Mouse (Mus musculus): ENCODE measurements around the gene Hhipl1.

DNA sequence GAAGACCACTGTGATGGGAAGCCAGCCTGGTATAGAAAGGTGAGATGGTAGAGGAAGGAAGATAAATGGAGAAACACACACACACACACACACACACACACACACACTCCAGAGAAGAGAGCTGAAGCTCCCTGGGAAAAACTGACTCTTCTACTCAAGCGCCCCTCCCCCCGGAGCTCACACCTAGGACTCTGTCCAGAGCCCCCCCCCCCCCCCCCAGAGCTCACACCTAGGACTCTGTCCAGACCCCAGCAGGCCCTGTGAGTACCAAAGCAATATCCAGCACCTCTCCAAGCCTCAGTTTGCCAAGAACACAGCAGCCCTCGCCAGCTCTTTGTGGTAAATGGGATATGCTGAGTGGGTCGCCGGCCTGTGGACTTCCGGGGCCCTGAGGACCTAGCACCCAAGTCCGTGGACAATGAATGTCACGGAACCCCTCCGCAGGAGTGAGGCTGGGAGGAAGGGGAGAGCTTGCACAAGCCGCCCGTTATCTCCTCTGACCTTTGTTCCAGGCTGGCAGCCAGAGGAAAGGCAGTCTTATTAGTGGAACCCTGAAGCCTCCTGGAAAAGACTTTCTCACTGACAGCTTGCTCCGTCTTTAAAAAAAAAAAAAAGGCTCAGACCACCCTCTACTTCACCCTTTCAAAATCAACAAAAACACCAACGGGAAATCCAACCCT lies 35.7 kb upstream of the Hhipl1 start:
- no peak for TF ChIP-seq POLR2A (IDR thresholded peaks at IDR 0.05; ENCODE audit: borderline replicate concordance, extremely low read depth, insufficient read depth, insufficient read length, poor library complexity, severe bottlenecking)
- TF ChIP-seq CTCF (IDR thresholded peaks at IDR 0.05; ENCODE audit: borderline replicate concordance, extremely low read depth, insufficient read depth, insufficient read length): no peak
